Mouse (Mus musculus): ENCODE measurements around the gene Phka2.

The Phka2 gene

GRCm38 (mm10) chrX:160502048-160503041 is at the start of gene Phka2:
Phka2 (plus strand) TSS chrX:160502166.
- peak; percentile 90 for DNase-seq (ENCODE audit: low read depth)

- no peak for DNase-seq (ENCODE audit: low read depth)
These were observed 46.3 kb upstream of the Phka2 start for GRCm38 (mm10) chrX:160455686-160456085.

GRCm38 (mm10) chrX:160471257-160471786 is 30.6 kb upstream of the Phka2 start:
- DNase-seq (ENCODE audit: low read depth), result no peak

- no peak for DNase-seq (ENCODE audit: low read depth)
These were observed 12.2 kb upstream of the Phka2 start for GRCm38 (mm10) chrX:160489784-160490183.

GRCm38 (mm10) chrX:160494333-160494732 is 7.6 kb upstream of the Phka2 start:
- no peak for DNase-seq (ENCODE audit: low read depth)

GRCm38 (mm10) chrX:160494921-160495320 is 7.0 kb upstream of the Phka2 start:
- no peak for DNase-seq (ENCODE audit: low read depth)

GRCm38 (mm10) chrX:160496473-160496872 is 5.5 kb upstream of the Phka2 start:
- DNase-seq (ENCODE audit: low read depth), result no peak

- DNase-seq (ENCODE audit: low read depth), result peak; percentile 2
These were observed 871 bp upstream of the Phka2 start for GRCm38 (mm10) chrX:160501095-160501494.

- no peak for DNase-seq (ENCODE audit: low read depth)
These were observed 299 bp upstream of the Phka2 start for GRCm38 (mm10) chrX:160501687-160502047.

- DNase-seq (ENCODE audit: low read depth), result no peak
These were observed 7.1 kb downstream of the Phka2 start for GRCm38 (mm10) chrX:160509046-160509445.

GRCm38 (mm10) chrX:160510197-160510596 is 8.2 kb downstream of the Phka2 start:
- no peak for DNase-seq (ENCODE audit: low read depth)

GRCm38 (mm10) chrX:160516027-160516426 is 14.1 kb downstream of the Phka2 start:
- no peak for DNase-seq (ENCODE audit: low read depth)

- no peak for DNase-seq (ENCODE audit: low read depth)
These were observed 40.8 kb downstream of the Phka2 start for GRCm38 (mm10) chrX:160542772-160543171.

GRCm38 (mm10) chrX:160548875-160549274 is 46.9 kb downstream of the Phka2 start:
- DNase-seq (ENCODE audit: low read depth), result no peak

GRCm38 (mm10) chrX:160552066-160552465 is 50.1 kb downstream of the Phka2 start:
- no peak for DNase-seq (ENCODE audit: low read depth)

GRCm38 (mm10) chrX:160583589-160583988 is 81.6 kb downstream of the Phka2 start:
- DNase-seq (ENCODE audit: low read depth), result no peak

GRCm38 (mm10) chrX:160584148-160584838 is 82.3 kb downstream of the Phka2 start:
- DNase-seq (ENCODE audit: low read depth), result no peak

GRCm38 (mm10) chrX:160585110-160585509 is 83.1 kb downstream of the Phka2 start:
- no peak for DNase-seq (ENCODE audit: low read depth)

GRCm38 (mm10) chrX:160588523-160588922 is 86.6 kb downstream of the Phka2 start:
- no peak for DNase-seq (ENCODE audit: low read depth)

- no peak for DNase-seq (ENCODE audit: low read depth)
These were observed 88.2 kb downstream of the Phka2 start for GRCm38 (mm10) chrX:160590147-160590546.

GRCm38 (mm10) chrX:160592933-160593332 is 91.0 kb downstream of the Phka2 start:
- DNase-seq (ENCODE audit: low read depth), result no peak

GRCm38 (mm10) chrX:160598055-160598454 is 96.1 kb downstream of the Phka2 start:
- no peak for DNase-seq (ENCODE audit: low read depth)

Data from naive thymus-derived CD4-positive, alpha-beta T cell, adult 2 months (primary cell).